Mouse (Mus musculus) hindbrain, embryonic 11.5 days (tissue): Measurements from ENCODE around the gene Mum1. TPM values are rescaled to one million over a fixed set of nuclear protein-coding genes. Genes with fewer than 3 reads are reported as not detected.
A peak's percentile ranks its signal among the peaks of the same experiment; 100 is the strongest.
"Not testable (repeated sequence)": the region's sequence is repeated elsewhere in the genome, so short reads cannot be mapped to it uniquely, and the experiment has no call there.

ENCODE experiments used
- ATAC-seq: fragments of 200-750 bp; cut with Nextera tagmentation; 2 replicates; pipeline ENCODE4 v1.8.0; 2017; ENCODE audit warnings: mild to moderate bottlenecking, moderate TSS enrichment, moderate library complexity; ENCODE audit not compliant: low FRiP score
- DNase-seq: peaks from one replicate; pipeline ENCODE4 v3.0.0-alpha.2; 2015; ENCODE audit warnings: low spot score
- H3K27ac ChIP-seq: fragments of 300-500 bp; sonication (generic); 2 replicates; pipeline ENCODE4 v1.5.1; 2014; ENCODE audit warnings: mild to moderate bottlenecking, low read depth, low read length
- H3K27me3 ChIP-seq: fragments of 300-500 bp; sonication (generic); 2 replicates; pipeline ENCODE4 v1.6.1; 2014; ENCODE audit warnings: mild to moderate bottlenecking, low read length, moderate library complexity, mixed read lengths; ENCODE audit not compliant: control insufficient read depth, insufficient read depth
- H3K36me3 ChIP-seq: fragments of 300-500 bp; sonication (generic); 2 replicates; pipeline ENCODE4 v1.6.1; 2014; ENCODE audit warnings: mild to moderate bottlenecking, low read length, moderate library complexity, mixed read lengths; ENCODE audit not compliant: control insufficient read depth, insufficient read depth
- H3K4me1 ChIP-seq: fragments of 300-500 bp; sonication (generic); replicated peaks from 2 replicates; pipeline ENCODE4 v1.6.1; 2014; ENCODE audit warnings: low read length, mixed read lengths; ENCODE audit not compliant: control insufficient read depth, insufficient read depth
- H3K4me2 ChIP-seq: fragments of 300-500 bp; sonication (generic); replicated peaks from 2 replicates; pipeline ENCODE4 v1.6.1; 2014; ENCODE audit warnings: mild to moderate bottlenecking, low read depth, low read length
- H3K4me3 ChIP-seq: fragments of 300-500 bp; sonication (generic); 2 replicates; pipeline ENCODE4 v1.5.1; 2014; ENCODE audit warnings: low read depth, low read length
- H3K9ac ChIP-seq: fragments of 300-500 bp; sonication (generic); 2 replicates; pipeline ENCODE4 v1.6.1; 2014; ENCODE audit warnings: low read depth, low read length
- H3K9me3 ChIP-seq: fragments of 300-500 bp; sonication (generic); 2 replicates; pipeline ENCODE4 v1.6.1; 2016; ENCODE audit warnings: low read length; ENCODE audit not compliant: control insufficient read depth
- WGBS: fragments of 180-500 bp; shearing (Covaris S2); extraction: QIAGEN DNeasy Blood & Tissue Kit; methylation state at CpG from one replicate; pipeline ENCODE4 v1.1.7; 2014; 5-methylcytosine and 5-hydroxymethylcytosine counted together
- polyA plus RNA-seq: library from polyadenylated mRNA; unstranded; fragments of >200 nt; fragmentation: Nextera tagmentation; extraction: Ambion mirVana; gene quantifications from 2 replicates; pipeline ENCODE4 v1.2.1, GENCODE M21; 2014

The Mum1 gene
- polyA plus RNA-seq, 1 experiment from 2014 or later: 49.4 TPM

- H3K27ac ChIP-seq: no peak overlapping the region
- peaks cover 25% of the 10 kb centered on the region for H3K36me3 ChIP-seq
- ATAC-seq: no peak
- WGBS: 89% methylated on average over 6 of the region's 6 CpGs
- DNase-seq: no peak
- no peaks in the 10 kb centered on the region; the same call in 1 of the 2 replicates for H3K4me1 ChIP-seq
- no peaks in the 10 kb centered on the region for H3K27me3 ChIP-seq
- H3K9me3 ChIP-seq: no peaks in the 10 kb centered on the region
- H3K9ac ChIP-seq: no peak overlapping the region
- H3K4me3 ChIP-seq: no peak overlapping the region
- H3K4me2 ChIP-seq: no peak overlapping the region
Measured at GRCm38 (mm10) chr10:80239791-80240190, 13.6 kb downstream of the Mum1 start.

DNA sequence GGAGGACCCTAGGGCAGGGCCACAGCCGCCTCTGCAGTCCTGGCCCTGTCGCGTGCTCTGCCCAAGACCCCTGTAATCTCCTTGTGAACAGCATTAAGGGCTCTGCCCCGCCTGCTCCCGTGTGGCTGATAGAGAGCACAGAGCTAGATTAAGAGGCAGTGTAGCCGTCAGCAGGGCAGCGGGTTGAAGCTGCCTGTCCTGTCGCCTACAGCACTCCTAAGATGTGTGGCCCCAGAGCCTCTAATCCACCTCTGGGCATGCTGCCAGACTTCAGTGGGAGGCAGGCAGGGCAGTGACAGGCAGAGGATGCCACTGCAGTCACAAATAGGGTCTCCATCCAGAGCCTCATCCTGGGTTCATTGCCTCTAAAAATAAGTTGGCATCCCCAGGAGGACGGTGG lies 15.9 kb downstream of the Mum1 start:
- peaks cover 22% of the 10 kb centered on the region for H3K36me3 ChIP-seq
- no peak overlapping the region for H3K27ac ChIP-seq
- no peak for DNase-seq
- no peak overlapping the region for H3K9ac ChIP-seq
- H3K9me3 ChIP-seq: no peaks in the 10 kb centered on the region
- H3K4me3 ChIP-seq: no peak overlapping the region
- peaks cover 3% of the 10 kb centered on the region; the same call in 1 of the 2 replicates for H3K4me1 ChIP-seq
- H3K27me3 ChIP-seq: no peaks in the 10 kb centered on the region
- no peak for ATAC-seq
- no peak overlapping the region for H3K4me2 ChIP-seq
- WGBS: 90% methylated on average over 9 of the region's 9 CpGs

DNA sequence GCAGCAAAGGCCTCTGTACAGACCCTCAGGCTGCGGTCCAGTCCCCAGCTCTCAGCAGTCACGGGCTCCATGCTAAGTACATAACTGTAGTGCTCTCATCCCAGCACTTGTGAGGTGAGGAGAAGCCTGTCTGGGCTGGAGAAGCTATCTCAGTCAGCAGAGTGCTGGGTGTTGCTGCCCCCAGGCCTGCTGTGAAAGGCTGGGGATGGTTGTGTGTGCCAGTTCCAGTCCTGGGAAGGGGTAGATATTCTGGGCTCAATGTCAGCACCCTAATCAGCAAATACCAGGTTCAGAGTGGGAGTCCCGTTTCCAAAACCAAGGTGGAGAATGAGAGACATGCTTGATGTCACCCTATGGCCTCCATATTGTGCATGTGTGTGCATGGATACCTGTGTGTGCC lies 16.4 kb downstream of the Mum1 start:
- no peak for ATAC-seq
- Histone ChIP-seq H3K4me2 (no peak overlapping the region), H3K27ac (no peak overlapping the region), H3K27me3 (no peaks in the 10 kb centered on the region), H3K9ac (0 out of 2 replicates have a peak overlapping the region, but pooled peaks have one; percentile 23), H3K4me3 (no peak overlapping the region), H3K36me3 (peaks cover 20% of the 10 kb centered on the region), H3K4me1 (peaks cover 3% of the 10 kb centered on the region; the same call in 1 of the 2 replicates), H3K9me3 (no peaks in the 10 kb centered on the region)
- WGBS: 82% methylated on average over 3 of the region's 3 CpGs
- DNase-seq: no peak

- peak overlapping the region; percentile 42; the same call in 1 of the 2 replicates for H3K27ac ChIP-seq
- H3K9me3 ChIP-seq: no peaks in the 10 kb centered on the region
- peaks cover 14% of the 10 kb centered on the region for H3K36me3 ChIP-seq
- ATAC-seq (no peak), DNase-seq (peak; percentile 65)
- no peak overlapping the region for H3K9ac ChIP-seq
- no peak overlapping the region for H3K4me2 ChIP-seq
- no peak overlapping the region for H3K4me3 ChIP-seq
- H3K27me3 ChIP-seq: no peaks in the 10 kb centered on the region
- peaks cover 3% of the 10 kb centered on the region for H3K4me1 ChIP-seq
- WGBS: 30% methylated on average over 5 of the region's 5 CpGs
Measured at GRCm38 (mm10) chr10:80244791-80245399, 18.7 kb downstream of the Mum1 start.

- ATAC-seq: no peak
- Histone ChIP-seq H3K9me3 (no peaks in the 10 kb centered on the region), H3K27me3 (no peaks in the 10 kb centered on the region), H3K4me2 (no peak overlapping the region), H3K27ac (peak overlapping the region; percentile 42), H3K4me1 (peaks cover 3% of the 10 kb centered on the region), H3K4me3 (no peak overlapping the region), H3K9ac (peak overlapping the region; percentile 27; the same call in 1 of the 2 replicates), H3K36me3 (peaks cover 10% of the 10 kb centered on the region)
- WGBS: 5% methylated on average over 4 of the region's 4 CpGs
- DNase-seq: peak; percentile 91
Measured at GRCm38 (mm10) chr10:80245600-80245999, 19.4 kb downstream of the Mum1 start.

- Histone ChIP-seq H3K4me1 (peaks cover 3% of the 10 kb centered on the region; the same call in 1 of the 2 replicates), H3K27ac (no peak overlapping the region), H3K9me3 (no peaks in the 10 kb centered on the region), H3K4me2 (no peak overlapping the region), H3K27me3 (no peaks in the 10 kb centered on the region), H3K36me3 (no peaks in the 10 kb centered on the region), H3K9ac (no peak overlapping the region), H3K4me3 (no peak overlapping the region)
- WGBS: 52% methylated on average over 6 of the region's 6 CpGs
- DNase-seq (peak; percentile 29), ATAC-seq (no peak)
Measured at GRCm38 (mm10) chr10:80247849-80248248, 21.6 kb downstream of the Mum1 start.

GRCm38 (mm10) chr10:80248437-80248836 lies 22.2 kb downstream of the Mum1 start:
- H3K27ac ChIP-seq, DNase-seq, H3K4me3 ChIP-seq, H3K27me3 ChIP-seq, H3K9ac ChIP-seq, ATAC-seq, H3K9me3 ChIP-seq, H3K4me2 ChIP-seq, H3K36me3 ChIP-seq, H3K4me1 ChIP-seq: not testable (repeated sequence)
- 48% methylated on average over 3 of the region's 3 CpGs for WGBS

DNA sequence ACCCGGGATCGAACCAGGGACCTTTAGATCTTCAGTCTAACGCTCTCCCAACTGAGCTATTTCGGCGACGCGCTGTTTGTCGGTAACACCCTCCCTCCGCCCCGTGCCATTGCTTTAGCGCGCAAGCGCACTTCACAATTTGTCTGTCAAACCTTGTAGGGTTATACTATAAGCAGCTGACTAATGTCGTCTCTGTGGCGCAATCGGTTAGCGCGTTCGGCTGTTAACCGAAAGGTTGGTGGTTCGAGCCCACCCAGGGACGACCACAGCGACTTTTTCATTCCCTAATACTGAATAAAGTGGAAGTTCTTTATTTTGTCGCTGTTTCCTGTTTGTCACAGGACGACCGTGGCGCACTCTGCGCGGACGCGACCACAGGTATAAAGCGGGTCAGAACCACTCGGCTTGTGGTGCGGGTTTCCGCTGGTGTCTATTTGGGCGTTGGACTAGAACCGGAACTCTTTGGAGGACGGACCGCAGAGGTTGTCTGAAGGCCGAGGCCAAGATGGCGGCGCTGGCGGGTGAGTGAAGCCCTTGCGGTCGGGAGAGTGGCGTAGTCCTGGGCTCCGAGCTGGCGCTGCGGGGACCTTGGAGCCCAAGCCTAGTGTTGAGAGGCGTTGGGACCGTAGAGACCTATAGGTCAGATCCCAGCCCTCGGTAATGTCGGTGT lies 22.9 kb downstream of the Mum1 start, which contains the start of gene Ndufs7:
Gene Ndufs7 (plus strand): TSS at position 151 of the 670 bp plus-strand sequence.
- Histone ChIP-seq H3K4me2 (peak within 1 kb of the TSS; percentile 74), H3K4me1 (peaks cover 3% of the 10 kb centered on the region; the same call in 1 of the 2 replicates), H3K9ac (peak within 1 kb of the TSS; percentile 81), H3K9me3 (no peaks in the 10 kb centered on the region), H3K36me3 (no peaks in the 10 kb centered on the region), H3K27ac (peak within 1 kb of the TSS; percentile 70), H3K27me3 (no peaks in the 10 kb centered on the region), H3K4me3 (peak within 1 kb of the TSS; percentile 75)
- DNase-seq: peak; percentile 95
- peak; percentile 87 for ATAC-seq
- WGBS: under 1% methylated on average over 53 of the region's 53 CpGs
